Mouse (Mus musculus) spleen, adult 2 months (tissue): ENCODE results near the gene Ppa1. TPM values are rescaled to one million over a fixed set of nuclear protein-coding genes. Genes with fewer than 3 reads are reported as not detected.
"Not testable (repeated sequence)": the region's sequence is repeated elsewhere in the genome, so short reads cannot be mapped to it uniquely, and the experiment has no call there.

Source experiments
- DNase-seq, 2 experiments: peaks; one replicate each; pipeline versions ENCODE4 v3.0.0 to v3.0.0-alpha.2; 2012 to 2021; ENCODE audit warnings: low spot score in 2 of 2, low read depth in 1 of 2
- H3K27ac ChIP-seq: fragments of 200-500 bp; 2 replicates; pipeline ENCODE4 v1.5.1; 2012; ENCODE audit warnings: low read length, inconsistent platforms; ENCODE audit not compliant: insufficient read depth
- H3K27me3 ChIP-seq: fragments of 200-500 bp; 2 replicates; pipeline ENCODE4 v1.6.1; 2012; ENCODE audit warnings: mild to moderate bottlenecking, moderate library complexity, low read length, inconsistent platforms; ENCODE audit not compliant: control insufficient read depth, insufficient read depth
- H3K36me3 ChIP-seq: fragments of 200-500 bp; 2 replicates; pipeline ENCODE4 v1.6.1; 2012; ENCODE audit warnings: mild to moderate bottlenecking, low read length, inconsistent platforms; ENCODE audit not compliant: control insufficient read depth, insufficient read depth
- H3K4me1 ChIP-seq: fragments of 200-500 bp; 2 replicates; pipeline ENCODE4 v1.6.1; 2011; ENCODE audit warnings: inconsistent platforms; ENCODE audit not compliant: control insufficient read depth, insufficient read depth, insufficient read length
- H3K4me3 ChIP-seq: fragments of 200-500 bp; 2 replicates; pipeline ENCODE4 v1.5.1; 2011; ENCODE audit warnings: mild to moderate bottlenecking, inconsistent platforms; ENCODE audit not compliant: insufficient read depth, insufficient read length; ENCODE audit errors: extremely low read depth
- CTCF ChIP-seq: fragments of 200-500 bp; IDR thresholded peaks from 2 replicates; pipeline ENCODE4 v1.5.1; 2011; ENCODE audit warnings: mild to moderate bottlenecking, inconsistent platforms; ENCODE audit not compliant: insufficient read depth, insufficient read length, insufficient replicate concordance; ENCODE audit errors: extremely low read depth
- POLR2A ChIP-seq: fragments of 200-500 bp; IDR thresholded peaks from 2 replicates; pipeline ENCODE4 v1.6.1; 2011; ENCODE audit warnings: low read depth, low read length, inconsistent platforms
- WGBS: fragments of 180-500 bp; shearing (Covaris S2); methylation state at CpG from one replicate; pipeline ENCODE4 v1.1.7; 2018; 5-methylcytosine and 5-hydroxymethylcytosine counted together
- polyA plus RNA-seq: library from polyadenylated mRNA; depleted of rRNA; stranded (reverse); fragments of >200 nt; gene quantifications from 2 replicates; pipeline ENCODE4 v1.2.3, GENCODE M21; 2012; rRNA removed

Ppa1 gene
- 8.2 and 9.5 TPM in 2 replicates for polyA plus RNA-seq

GRCm38 (mm10) chr10:61647790-61648736 is at the start of gene Ppa1:
Ppa1 (plus strand) TSS chr10:61648552.
- no peaks in the 10 kb centered on the region for H3K4me1 ChIP-seq
- no peaks in the 10 kb centered on the region for H3K27me3 ChIP-seq
- H3K27ac ChIP-seq, result peak within 1 kb of the TSS; percentile 26; the same call in 1 of the 2 replicates
- no peaks in the 10 kb centered on the region for H3K36me3 ChIP-seq
- DNase-seq, result peak; percentile 69 to 79
- whole genome bisulfite sequencing, result 4% methylated on average over 50 of the region's 50 CpGs
- no peak for TF ChIP-seq CTCF
- TF ChIP-seq POLR2A, result peak; percentile 42
- H3K4me3 ChIP-seq, result peak within 1 kb of the TSS; percentile 97

GRCm38 (mm10) chr10:61599556-61600114 is 48.7 kb upstream of the Ppa1 start:
- DNase-seq, result no peak
- no peaks in the 10 kb centered on the region for H3K36me3 ChIP-seq
- H3K27ac ChIP-seq, result no peak overlapping the region
- WGBS, result 61% methylated on average over 9 of the region's 9 CpGs
- no peaks in the 10 kb centered on the region for H3K4me1 ChIP-seq
- H3K27me3 ChIP-seq, result peaks cover 8% of the 10 kb centered on the region; the same call in 1 of the 2 replicates
- no peak overlapping the region for H3K4me3 ChIP-seq
- no peak for TF ChIP-seq CTCF
- no peak for TF ChIP-seq POLR2A

GRCm38 (mm10) chr10:61602283-61603033 is 45.9 kb upstream of the Ppa1 start:
- H3K4me3 ChIP-seq, result no peak overlapping the region
- no peaks in the 10 kb centered on the region for H3K4me1 ChIP-seq
- no peaks in the 10 kb centered on the region for H3K36me3 ChIP-seq
- no peaks in the 10 kb centered on the region for H3K27me3 ChIP-seq
- H3K27ac ChIP-seq, result no peak overlapping the region
- WGBS, result 14% methylated on average over 14 of the region's 14 CpGs
- TF ChIP-seq CTCF, result peak; percentile 60; the same call in 1 of the 2 replicates
- no peak for TF ChIP-seq POLR2A
- peak; percentile 31 to 40 for DNase-seq

GRCm38 (mm10) chr10:61604376-61605065 is 43.8 kb upstream of the Ppa1 start:
- H3K4me1 ChIP-seq, result no peaks in the 10 kb centered on the region
- H3K4me3 ChIP-seq, result no peak overlapping the region
- 70% methylated on average over 10 of the region's 10 CpGs for WGBS
- H3K27ac ChIP-seq, result no peak overlapping the region
- no peaks in the 10 kb centered on the region for H3K36me3 ChIP-seq
- no peak for DNase-seq
- H3K27me3 ChIP-seq, result no peaks in the 10 kb centered on the region
- TF ChIP-seq CTCF (no peak), POLR2A (no peak)

- not testable (repeated sequence) for H3K4me3 ChIP-seq, H3K4me1 ChIP-seq, H3K36me3 ChIP-seq, H3K27ac ChIP-seq, DNase-seq, H3K27me3 ChIP-seq
- WGBS, result 71% methylated on average over 11 of the region's 11 CpGs
These were observed 43.0 kb upstream of the Ppa1 start for GRCm38 (mm10) chr10:61605381-61605780.

GRCm38 (mm10) chr10:61605851-61606250 is 42.5 kb upstream of the Ppa1 start:
- Histone ChIP-seq H3K27me3 (no peaks in the 10 kb centered on the region), H3K4me1 (no peaks in the 10 kb centered on the region), H3K27ac (no peak overlapping the region), H3K36me3 (no peaks in the 10 kb centered on the region), H3K4me3 (no peak overlapping the region)
- peak; percentile 35 to 49 for DNase-seq
- no peak for TF ChIP-seq POLR2A
- peak; percentile 69; the same call in 1 of the 2 replicates for TF ChIP-seq CTCF
- WGBS, result 7% methylated on average over 8 of the region's 8 CpGs
